Mouse (Mus musculus): ENCODE data around the gene Jmjd7. TPM values are rescaled to one million over a fixed set of nuclear protein-coding genes. Genes with fewer than 3 reads are reported as not detected.

Jmjd7 gene
- polyA plus RNA-seq, 1 experiment from 2014 or later = 17.4 TPM

GRCm38 (mm10) chr2:119995391-119996281, 31.6 kb upstream of the Jmjd7 start:
- Histone ChIP-seq H3K27ac (replicated peaks) (peak overlapping the region; percentile 87), H3K4me1 (peaks cover 28% of the 10 kb centered on the region), H3K36me3 (no peaks in the 10 kb centered on the region), H3K4me3 (no peak overlapping the region), H3K9me3 (no peaks in the 10 kb centered on the region), H3K4me2 (no peak overlapping the region; the same call in 1 of the 2 replicates), H3K27me3 (replicated peaks) (no peaks in the 10 kb centered on the region), H3K9ac (peak overlapping the region; percentile 59)
- WGBS = 40% methylated on average over 9 of the region's 9 CpGs
- 0 out of 2 replicates have a peak, but pooled peaks have one; percentile 34 for ATAC-seq (ENCODE audit: extremely low read depth, insufficient number of reproducible peaks, low FRiP score, low TSS enrichment)

- 68% methylated on average over 4 of the region's 4 CpGs for WGBS
- H3K9ac ChIP-seq = no peak overlapping the region
- H3K27ac ChIP-seq (replicated peaks) = no peak overlapping the region
Observed at GRCm38 (mm10) chr2:119997354-119997753, 29.9 kb upstream of the Jmjd7 start.

GRCm38 (mm10) chr2:119999731-120000130, 27.6 kb upstream of the Jmjd7 start:
- no peak for ATAC-seq (ENCODE audit: extremely low read depth, insufficient number of reproducible peaks, low FRiP score, low TSS enrichment)
- 79% methylated on average over 2 of the region's 2 CpGs for whole genome bisulfite sequencing

More at GRCm38 (mm10) chr2:119997354-119997753, 29.9 kb upstream of the Jmjd7 start:
- no peak for ATAC-seq (ENCODE audit: extremely low read depth, insufficient number of reproducible peaks, low FRiP score, low TSS enrichment)
- H3K4me1 ChIP-seq = peaks cover 41% of the 10 kb centered on the region
- no peaks in the 10 kb centered on the region for H3K27me3 ChIP-seq (replicated peaks)
- no peak overlapping the region for H3K4me2 ChIP-seq
- H3K4me3 ChIP-seq = no peak overlapping the region
- H3K36me3 ChIP-seq = no peaks in the 10 kb centered on the region
- no peaks in the 10 kb centered on the region for H3K9me3 ChIP-seq

GRCm38 (mm10) chr2:120000882-120001584, 26.2 kb upstream of the Jmjd7 start:
- H3K4me3 ChIP-seq = no peak overlapping the region
- peaks cover 26% of the 10 kb centered on the region for H3K4me1 ChIP-seq
- H3K36me3 ChIP-seq = no peaks in the 10 kb centered on the region
- H3K27me3 ChIP-seq (replicated peaks) = no peaks in the 10 kb centered on the region
- 44% methylated on average over 3 of the region's 3 CpGs for WGBS
- no peak for ATAC-seq (ENCODE audit: extremely low read depth, insufficient number of reproducible peaks, low FRiP score, low TSS enrichment)
- H3K9ac ChIP-seq = peak overlapping the region; percentile 52; the same call in 1 of the 2 replicates
- peak overlapping the region; percentile 67 for H3K27ac ChIP-seq (replicated peaks)
- H3K4me2 ChIP-seq = no peak overlapping the region
- H3K9me3 ChIP-seq = no peaks in the 10 kb centered on the region

More at GRCm38 (mm10) chr2:119999731-120000130, 27.6 kb upstream of the Jmjd7 start:
- Histone ChIP-seq H3K4me2 (no peak overlapping the region), H3K4me1 (peaks cover 39% of the 10 kb centered on the region), H3K9me3 (no peaks in the 10 kb centered on the region), H3K27me3 (replicated peaks) (no peaks in the 10 kb centered on the region), H3K9ac (no peak overlapping the region), H3K4me3 (no peak overlapping the region), H3K36me3 (no peaks in the 10 kb centered on the region), H3K27ac (replicated peaks) (no peak overlapping the region)

- no peak overlapping the region for H3K9ac ChIP-seq
- no peak for ATAC-seq (ENCODE audit: extremely low read depth, insufficient number of reproducible peaks, low FRiP score, low TSS enrichment)
- H3K4me3 ChIP-seq = no peak overlapping the region
- WGBS = 67% methylated on average over 4 of the region's 4 CpGs
- H3K4me2 ChIP-seq = no peak overlapping the region
- 0 out of 2 replicates have a peak, but pooled peaks cover 3% of the 10 kb centered on the region for H3K36me3 ChIP-seq
- no peak overlapping the region for H3K27ac ChIP-seq (replicated peaks)
- peaks cover 17% of the 10 kb centered on the region for H3K4me1 ChIP-seq
- H3K27me3 ChIP-seq (replicated peaks) = no peaks in the 10 kb centered on the region
- no peaks in the 10 kb centered on the region for H3K9me3 ChIP-seq
Observed at GRCm38 (mm10) chr2:120001956-120002355, 25.3 kb upstream of the Jmjd7 start.

DNA sequence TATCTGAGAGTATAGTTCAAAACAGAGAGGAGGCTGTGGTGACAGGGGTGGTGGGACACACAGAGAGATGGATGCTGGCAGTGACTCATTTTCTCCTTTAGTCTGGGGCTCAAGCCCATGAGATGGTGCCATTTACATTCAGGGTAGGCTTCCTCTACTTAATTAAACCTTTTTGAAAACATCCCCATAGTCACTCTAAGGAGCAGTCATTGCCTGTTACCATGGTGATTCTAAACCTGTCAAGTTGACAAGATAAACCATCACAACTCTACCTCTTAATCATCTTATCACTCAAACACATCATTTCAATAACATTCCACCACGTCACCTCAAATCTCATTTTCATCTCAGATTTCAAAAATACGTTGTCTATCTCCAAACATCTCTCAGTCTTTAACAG, 23.3 kb upstream of the Jmjd7 start:
- no peak overlapping the region for H3K4me3 ChIP-seq
- no peak overlapping the region for H3K4me2 ChIP-seq
- no peaks in the 10 kb centered on the region for H3K9me3 ChIP-seq
- H3K27me3 ChIP-seq (replicated peaks) = no peaks in the 10 kb centered on the region
- ATAC-seq (ENCODE audit: extremely low read depth, insufficient number of reproducible peaks, low FRiP score, low TSS enrichment) = no peak
- 0 out of 2 replicates have a peak, but pooled peaks cover 3% of the 10 kb centered on the region for H3K36me3 ChIP-seq
- no peak overlapping the region for H3K27ac ChIP-seq (replicated peaks)
- 75% methylated on average over 2 of the region's 2 CpGs for WGBS
- peaks cover 21% of the 10 kb centered on the region for H3K4me1 ChIP-seq
- H3K9ac ChIP-seq = no peak overlapping the region

DNA sequence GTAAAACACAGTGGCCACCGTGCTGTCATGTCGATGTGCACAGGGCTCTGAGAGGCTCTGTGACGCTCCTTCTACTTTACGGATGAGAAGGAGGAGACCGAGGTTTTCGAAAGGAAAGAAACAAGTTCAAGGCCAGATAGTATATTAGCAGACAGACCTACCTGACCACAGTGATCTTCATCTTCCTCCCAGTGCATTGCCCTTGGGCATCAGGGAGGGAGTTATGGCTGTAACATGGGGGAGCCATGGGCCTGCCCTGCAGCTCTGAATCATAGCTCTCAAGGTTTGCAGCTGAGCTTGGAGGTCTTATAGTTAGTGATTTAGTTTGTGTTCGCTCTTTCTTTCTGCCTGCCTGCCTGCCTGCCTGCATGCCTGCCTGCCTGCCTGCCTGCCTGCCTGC, 20.6 kb upstream of the Jmjd7 start:
- H3K27me3 ChIP-seq (replicated peaks) = no peaks in the 10 kb centered on the region
- peaks cover 7% of the 10 kb centered on the region for H3K4me1 ChIP-seq
- no peak overlapping the region for H3K27ac ChIP-seq (replicated peaks)
- no peak overlapping the region for H3K9ac ChIP-seq
- no peak overlapping the region for H3K4me3 ChIP-seq
- H3K36me3 ChIP-seq = 0 out of 2 replicates have a peak, but pooled peaks cover 3% of the 10 kb centered on the region
- no peak for ATAC-seq (ENCODE audit: extremely low read depth, insufficient number of reproducible peaks, low FRiP score, low TSS enrichment)
- WGBS = 88% methylated on average over 7 of the region's 7 CpGs
- no peak overlapping the region for H3K4me2 ChIP-seq
- no peaks in the 10 kb centered on the region for H3K9me3 ChIP-seq

GRCm38 (mm10) chr2:120007680-120008210, 19.5 kb upstream of the Jmjd7 start:
- WGBS = 83% methylated on average over 4 of the region's 4 CpGs
- no peaks in the 10 kb centered on the region for H3K27me3 ChIP-seq (replicated peaks)
- no peak overlapping the region for H3K4me2 ChIP-seq
- H3K36me3 ChIP-seq = 0 out of 2 replicates have a peak, but pooled peaks cover 3% of the 10 kb centered on the region
- ATAC-seq (ENCODE audit: extremely low read depth, insufficient number of reproducible peaks, low FRiP score, low TSS enrichment) = no peak
- no peaks in the 10 kb centered on the region for H3K9me3 ChIP-seq
- H3K27ac ChIP-seq (replicated peaks) = no peak overlapping the region
- no peak overlapping the region for H3K4me3 ChIP-seq
- no peak overlapping the region for H3K9ac ChIP-seq
- H3K4me1 ChIP-seq = peaks cover 5% of the 10 kb centered on the region; the same call in 1 of the 2 replicates

DNA sequence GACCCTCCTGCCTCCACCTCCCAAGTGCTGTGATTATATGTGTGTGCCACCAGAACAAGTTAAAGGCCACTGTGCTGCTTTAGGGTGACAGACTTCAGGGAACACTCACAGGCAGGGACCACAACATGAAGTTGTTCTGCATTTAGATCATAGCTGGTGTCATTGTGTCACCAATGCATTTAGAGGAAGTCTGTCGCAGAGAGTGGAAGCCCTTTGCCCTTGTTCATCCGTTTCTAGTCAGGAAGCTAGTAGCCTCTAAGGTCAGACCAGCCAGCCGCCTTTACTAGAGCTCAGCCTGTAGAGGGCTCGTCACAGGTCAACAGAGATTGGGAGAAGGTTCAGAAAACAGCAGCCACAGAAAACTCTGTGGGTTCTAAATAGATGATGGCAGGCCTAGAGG, 18.6 kb upstream of the Jmjd7 start:
- ATAC-seq (ENCODE audit: extremely low read depth, insufficient number of reproducible peaks, low FRiP score, low TSS enrichment) = no peak
- Histone ChIP-seq H3K36me3 (peaks cover 8% of the 10 kb centered on the region; the same call in 1 of the 2 replicates), H3K27ac (replicated peaks) (peak overlapping the region; percentile 12; the same call in 1 of the 2 replicates), H3K27me3 (replicated peaks) (no peaks in the 10 kb centered on the region), H3K4me1 (peaks cover 8% of the 10 kb centered on the region; the same call in 1 of the 2 replicates), H3K9ac (no peak overlapping the region), H3K4me3 (no peak overlapping the region), H3K9me3 (no peaks in the 10 kb centered on the region), H3K4me2 (no peak overlapping the region)
- 53% methylated on average over 4 of the region's 4 CpGs for WGBS

DNA sequence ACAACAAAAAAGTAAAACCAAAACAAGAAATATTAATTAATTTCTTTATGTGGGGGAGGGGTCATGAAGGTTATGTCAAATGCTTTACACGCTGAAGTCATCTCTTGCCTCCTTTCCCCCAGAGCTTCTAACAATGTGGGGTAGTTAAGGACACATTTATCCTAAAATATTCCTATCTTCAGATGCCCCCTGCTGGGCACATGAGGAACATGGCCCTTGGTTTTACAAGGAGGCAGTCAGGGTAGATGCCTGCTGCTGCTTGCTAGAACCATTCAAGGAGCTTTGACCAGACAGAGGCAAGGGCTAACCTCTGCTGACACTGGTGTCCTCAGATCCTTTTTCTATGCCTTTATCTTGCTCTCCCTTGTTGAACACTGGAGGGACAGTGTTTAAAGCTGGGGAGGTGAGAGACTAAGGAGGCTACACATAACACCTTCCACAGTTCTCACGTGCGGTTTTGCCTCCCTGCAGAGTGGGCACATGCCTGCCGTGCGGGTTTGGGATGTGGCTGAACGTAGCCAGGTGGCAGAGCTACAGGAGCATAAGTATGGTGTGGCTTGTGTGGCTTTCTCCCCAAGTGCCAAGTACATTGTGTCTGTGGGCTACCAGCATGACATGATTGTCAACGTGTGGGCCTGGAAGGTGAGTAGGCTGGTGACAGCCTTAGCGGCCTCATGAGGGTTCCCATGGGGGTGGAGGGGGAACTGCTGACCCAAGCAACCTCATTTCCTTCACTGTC, 15.7 kb upstream of the Jmjd7 start:
- no peak for ATAC-seq (ENCODE audit: extremely low read depth, insufficient number of reproducible peaks, low FRiP score, low TSS enrichment)
- Histone ChIP-seq H3K36me3 (peaks cover 20% of the 10 kb centered on the region), H3K4me2 (no peak overlapping the region), H3K9me3 (no peaks in the 10 kb centered on the region), H3K4me1 (peaks cover 8% of the 10 kb centered on the region; the same call in 1 of the 2 replicates), H3K4me3 (no peak overlapping the region), H3K9ac (0 out of 2 replicates have a peak overlapping the region, but pooled peaks have one; percentile 3), H3K27ac (replicated peaks) (no peak overlapping the region), H3K27me3 (replicated peaks) (no peaks in the 10 kb centered on the region)
- 69% methylated on average over 8 of the region's 8 CpGs for WGBS
